ENCODE assay signal across 8 mouse cellular contexts in the genomic region with DNA sequence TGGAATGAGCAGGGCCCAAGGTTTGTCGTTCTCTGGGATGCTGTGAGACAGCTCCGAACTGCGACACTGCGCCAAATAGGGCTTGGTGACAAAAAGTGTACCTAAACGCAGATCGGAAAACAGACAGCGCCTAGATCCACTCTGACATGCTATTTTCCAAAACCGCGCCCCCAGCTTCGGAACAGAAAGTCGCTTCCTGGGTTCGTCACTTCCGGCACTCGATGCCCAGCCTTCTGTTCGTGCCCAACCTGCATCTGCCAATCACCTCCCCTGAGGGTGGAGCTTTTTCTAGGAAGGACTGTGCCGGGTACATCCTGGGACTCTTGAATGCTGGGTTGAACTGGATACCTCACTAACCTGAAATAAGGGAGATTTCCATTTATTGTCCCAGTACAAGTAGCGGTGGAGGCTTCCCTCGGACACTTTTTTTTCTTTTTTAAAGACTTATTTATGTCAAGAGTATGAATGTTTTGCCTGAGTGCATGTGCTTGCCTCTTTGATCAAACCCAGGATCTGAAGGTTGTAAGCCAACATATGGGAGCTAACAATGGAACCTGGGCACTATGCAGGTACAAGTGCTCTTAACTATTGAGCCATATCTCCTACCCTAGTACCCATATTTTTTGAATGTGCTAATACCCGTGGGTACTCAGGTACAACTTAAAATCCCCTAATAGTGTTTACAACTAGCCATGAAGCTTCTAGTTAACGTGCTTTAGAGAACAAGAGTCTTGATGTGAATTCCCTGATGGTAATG. TPM values are rescaled to one million over a fixed set of nuclear protein-coding genes. Genes with fewer than 3 reads are reported as not detected.
DNase-seq lines count a peak whose midpoint lies in the region; ATAC-seq and TF ChIP-seq lines count a peak whose summit lies in the region.

TSS of gene Arl5b (plus strand) at position 279 of the 757 bp plus-strand sequence.

- no peaks in the 10 kb centered on the region for H3K36me3 ChIP-seq in hindbrain, embryonic 12.5 days

- H3K4me2 ChIP-seq in hindbrain, embryonic 12.5 days (replicated peaks), result peak within 1 kb of the TSS; percentile 60

- POLR2A ChIA-PET in Patski (lab: Charles Lee), result no interaction called here

- in situ Hi-C loops in Patski (cut with MboI; ENCODE audit: low pct_unique_long_range_greater_than_20kb), result no loop called here

- TF ChIP-seq CTCF in Patski (IDR thresholded peaks at IDR 0.05), result no peak

- peaks cover 5% of the 10 kb centered on the region for H3K4me1 ChIP-seq in hindbrain, embryonic 12.5 days

- H3K9ac ChIP-seq in hindbrain, embryonic 12.5 days, result peak within 1 kb of the TSS; percentile 69

- no peak within 1 kb of the TSS for H3K27ac ChIP-seq in hindbrain, embryonic 12.5 days

- peak; percentile 54 for DNase-seq in Patski (ENCODE audit: low read depth, low spot score)
- peak; percentile 98 for DNase-seq in cerebellum, postnatal 14 days
- DNase-seq in frontal cortex, postnatal 10 days (ENCODE audit: low spot score in 2 of 2), result peak; percentile 88 to 90
- peak; percentile 91 to 97 for DNase-seq in layer of hippocampus, postnatal 14 days (ENCODE audit: low spot score in 2 of 2)
- peak; percentile 97 for DNase-seq in lung, postnatal 10 days
- peak; percentile 90 for DNase-seq in ovary, postnatal 14 days (ENCODE audit: low spot score)
- DNase-seq in thymus, postnatal 10 days (ENCODE audit: low spot score in 2 of 2), result peak; percentile 84 to 85

- CTCF ChIA-PET in Patski (lab: Charles Lee), result interaction anchor here (1.4 to 2.6 kb wide), 3 partner anchors 9 to 19 kb away, joined by 3 to 7 read pairs (median 6); no protein-coding TSS in a partner anchor

- H3K9me3 ChIP-seq in hindbrain, embryonic 12.5 days (replicated peaks), result no peaks in the 10 kb centered on the region

- ATAC-seq in Patski, result peak; percentile 99
- peak; percentile 98 for ATAC-seq in hindbrain, embryonic 12.5 days (ENCODE audit: low FRiP score)

- 9% methylated on average over 20 of the region's 20 CpGs for WGBS in hindbrain, embryonic 12.5 days

- peak within 1 kb of the TSS; percentile 64 for H3K4me3 ChIP-seq in hindbrain, embryonic 12.5 days

- H3K27me3 ChIP-seq in Patski, result no peaks in the 10 kb centered on the region
- no peaks in the 10 kb centered on the region for H3K27me3 ChIP-seq in hindbrain, embryonic 12.5 days

RNA-seq across cellular contexts. Expression of gene Arl5b, which starts in this region (rescaled TPM):
- 11.2 TPM for polyA plus RNA-seq in Patski (2021)
- polyA plus RNA-seq in hindbrain, embryonic 12.5 days (2016; fragmentation: Nextera tagmentation; extraction: Ambion mirVana), result 58.1 and 58.7 TPM in 2 replicates
- total RNA-seq in layer of hippocampus, postnatal 14 days (2021), result 10 to 100 TPM; 39.5 to 45.4 TPM
